Mouse (Mus musculus) forebrain, embryonic 13.5 days (tissue): ENCODE data around the gene Tmem129. TPM values are rescaled to one million over a fixed set of nuclear protein-coding genes. Genes with fewer than 3 reads are reported as not detected.

ENCODE experiments used
- polyA plus RNA-seq: library from polyadenylated mRNA; unstranded; fragments of >200 nt; fragmentation: Nextera tagmentation; extraction: Ambion mirVana; gene quantifications from 2 replicates; pipeline ENCODE4 v1.2.1, GENCODE M21; 2015

Gene Tmem129
- polyA plus RNA-seq, 1 experiment from 2014 or later = 33.0 TPM

Other genes starting within 250 kb of the Tmem129 start
- gene Nkx1-1, start 224.4 kb downstream of the Tmem129 start, polyA plus RNA-seq = not detected in 2 replicates
- 51.0 and 57.7 TPM in 2 replicates for gene Fam53a, start 28.8 kb downstream of the Tmem129 start, polyA plus RNA-seq
- 0.55 and 0.61 TPM in 2 replicates for gene Gm9903, start 28.5 kb downstream of the Tmem129 start, polyA plus RNA-seq
- gene Slbp, start 5.8 kb downstream of the Tmem129 start, polyA plus RNA-seq = 222 and 225 TPM in 2 replicates
- gene Tacc3, start 288 bp downstream of the Tmem129 start, polyA plus RNA-seq = 189 and 190 TPM in 2 replicates
- gene Fgfr3, start 63.3 kb upstream of the Tmem129 start, polyA plus RNA-seq = 59.5 and 81.3 TPM in 2 replicates
- gene Letm1, start 124.4 kb upstream of the Tmem129 start, polyA plus RNA-seq = 47.5 and 50.4 TPM in 2 replicates
- gene Nsd2, start 162.3 kb upstream of the Tmem129 start, polyA plus RNA-seq = 83.8 and 86.8 TPM in 2 replicates